Mouse (Mus musculus) thymus, adult 2 months (tissue): ENCODE data around the gene Pla2g15.

Experiments used
- CTCF ChIP-seq: fragments of 200-500 bp; IDR thresholded peaks from 2 replicates; pipeline ENCODE4 v1.5.1; 2012; ENCODE audit warnings: mild to moderate bottlenecking, control low read depth, low read length, moderate library complexity, borderline replicate concordance; ENCODE audit not compliant: control insufficient read depth, poor library complexity, insufficient read depth; ENCODE audit errors: extremely low read depth
- POLR2A ChIP-seq: fragments of 200-500 bp; IDR thresholded peaks from 2 replicates; pipeline ENCODE4 v1.6.1; 2012; ENCODE audit warnings: mild to moderate bottlenecking, low read length, control low read depth, moderate library complexity; ENCODE audit not compliant: control insufficient read depth, poor library complexity, insufficient read depth; ENCODE audit errors: extremely low read depth

DNA sequence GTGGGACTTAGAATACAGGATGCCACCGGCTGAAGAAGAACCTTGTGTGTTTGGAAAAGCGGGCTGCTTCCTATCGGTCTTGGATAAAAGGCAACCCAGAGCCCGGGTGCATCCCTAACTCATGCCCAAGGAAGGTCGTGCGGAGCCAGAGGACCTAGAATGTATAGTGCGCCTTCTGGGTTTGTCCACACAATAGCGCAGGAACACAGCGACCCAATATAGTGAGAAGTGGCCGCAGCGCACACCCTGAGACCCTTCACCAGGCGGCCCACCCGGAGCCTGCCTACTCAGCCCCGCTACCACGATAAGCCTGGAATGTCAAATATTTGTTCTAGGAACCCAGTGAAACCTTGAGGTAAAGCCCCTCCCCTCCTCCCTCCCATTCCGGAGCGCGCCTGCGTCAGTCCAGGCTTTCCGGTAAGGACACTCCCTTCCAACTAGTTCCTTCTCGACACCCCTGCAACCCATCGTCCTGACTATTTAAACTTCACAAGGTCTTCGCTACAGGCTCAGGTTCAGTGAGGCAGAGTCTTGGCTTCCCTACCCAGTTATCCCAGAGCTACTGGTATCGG, 12.2 kb upstream of the Pla2g15 start:
- TF ChIP-seq CTCF (no peak), POLR2A (no peak)
